Mouse (Mus musculus) heart, postnatal 25 days (tissue): ENCODE data around the gene Nckap5l. TPM values are rescaled to one million over a fixed set of nuclear protein-coding genes. Genes with fewer than 3 reads are reported as not detected.

Experiments used
- DNase-seq: peaks from one replicate; pipeline ENCODE4 v3.0.0; 2022; ENCODE audit warnings: low spot score
- intact Hi-C: fragments of 180-260 bp; cut with DNase I; formaldehyde crosslinking; loops from one replicate; pipeline ENCODE4 v1.15.1; 2025
- total RNA-seq, 2 experiments: library from RNA; stranded (reverse); gene quantifications; 2 replicates each; pipeline ENCODE4 v1.2.3; 2021

Nckap5l gene
- total RNA-seq, 2 experiments from 2014 or later = 6.4 to 7.6 TPM

- intact Hi-C loops = no loop called here
- DNase-seq = no peak
Measured at GRCm38 (mm10) chr15:99375581-99375980, 82.0 kb downstream of the Nckap5l start.

DNA sequence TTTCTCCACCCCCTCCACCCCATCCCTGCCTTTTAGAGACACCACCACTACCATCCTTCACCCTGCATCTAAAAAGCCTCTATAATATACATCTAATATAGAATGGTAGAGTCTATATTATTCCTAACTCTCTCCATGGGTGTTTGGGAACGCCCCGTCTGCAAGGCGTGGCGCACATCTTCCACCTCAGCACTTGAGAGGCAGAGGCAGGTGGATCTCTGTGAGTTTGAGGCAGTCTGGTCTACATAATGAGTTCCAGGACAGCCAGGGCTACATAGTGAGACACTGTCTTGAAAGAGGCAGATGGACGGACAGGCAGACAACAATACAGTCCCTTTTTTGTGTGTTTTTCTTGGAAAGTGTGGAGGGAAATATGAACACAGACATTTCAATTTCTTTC is 82.5 kb downstream of the Nckap5l start:
- no peak for DNase-seq
- intact Hi-C loops = no loop called here

DNA sequence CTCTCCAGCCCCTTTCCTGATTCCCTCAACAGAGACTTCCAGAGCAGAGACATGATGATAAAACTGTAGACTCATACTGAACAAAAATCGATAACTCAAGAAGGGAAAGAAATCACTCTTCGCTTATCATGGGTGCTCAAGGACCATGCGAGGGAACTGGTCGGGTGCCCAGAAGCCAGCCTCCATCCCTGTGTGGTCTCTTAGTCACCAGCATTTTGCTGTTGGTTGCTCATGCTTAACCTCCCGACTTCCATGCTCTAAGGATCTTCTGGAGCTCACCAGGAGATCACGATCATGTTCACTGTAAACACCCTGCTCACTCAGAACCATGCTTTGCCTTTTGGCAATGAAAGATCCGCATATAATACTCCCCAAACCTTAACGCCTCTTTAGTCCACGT is 84.8 kb downstream of the Nckap5l start:
- no peak for DNase-seq
- intact Hi-C loops = no loop called here

Other genes starting within 250 kb of the Nckap5l start
- under 1 TPM; 0.06 to 0.18 TPM for gene Kcnh3, start 232.9 kb downstream of the Nckap5l start, total RNA-seq
- gene Mcrs1, start 205.8 kb downstream of the Nckap5l start, total RNA-seq = 10 to 100 TPM; 47.4 to 50.9 TPM
- 10 to 100 TPM; 20.2 to 20.7 TPM for gene Prpf40b, start 162.7 kb downstream of the Nckap5l start, total RNA-seq
- not detected for gene Fam186b, start 161.9 kb downstream of the Nckap5l start, total RNA-seq
- 10 to 100 TPM; 20.1 to 21.1 TPM for gene Fmnl3, start 87.3 kb downstream of the Nckap5l start, total RNA-seq
- 100 to 1,000 TPM; 207 to 215 TPM for gene Tmbim6, start 64.9 kb downstream of the Nckap5l start, total RNA-seq
- gene Bcdin3d, start 17.0 kb upstream of the Nckap5l start, total RNA-seq = 1 to 10 TPM; 3.2 to 4.0 TPM
- under 1 TPM in 1 of 2 experiments, not detected in 1; 0.11 TPM for gene Faim2, start 70.4 kb upstream of the Nckap5l start, total RNA-seq
- gene Aqp2, start 121.3 kb upstream of the Nckap5l start, total RNA-seq = not detected
- under 1 TPM in 1 of 2 experiments, not detected in 1; 0.22 TPM for gene Aqp5, start 133.0 kb upstream of the Nckap5l start, total RNA-seq
- gene Aqp6, start 143.7 kb upstream of the Nckap5l start, total RNA-seq = not detected
- gene Racgap1, start 193.9 kb upstream of the Nckap5l start, total RNA-seq = 1 to 10 TPM; 2.8 to 3.0 TPM
- under 1 TPM; 0.48 to 0.55 TPM for gene Asic1, start 212.6 kb upstream of the Nckap5l start, total RNA-seq
- gene Smarcd1, start 244.4 kb upstream of the Nckap5l start, total RNA-seq = 10 to 100 TPM; 23.5 to 25.3 TPM
- gene Gm17349, start 247.7 kb upstream of the Nckap5l start, total RNA-seq = 1 to 10 TPM; 2.8 to 4.2 TPM